Mouse (Mus musculus): ENCODE measurements around the gene Ppfia3. TPM values are rescaled to one million over a fixed set of nuclear protein-coding genes. Genes with fewer than 3 reads are reported as not detected.
A peak's percentile ranks its signal among the peaks of the same experiment; 100 is the strongest.
"Not testable (repeated sequence)": the region's sequence is repeated elsewhere in the genome, so short reads cannot be mapped to it uniquely, and the experiment has no call there.

Gene Ppfia3
- polyA plus RNA-seq, 1 experiment = 7.2 TPM

- H3K9ac ChIP-seq (ENCODE audit: low read depth, poor library complexity, severe bottlenecking) = peak overlapping the region; percentile 76
- no peaks in the 10 kb centered on the region for H3K27me3 ChIP-seq (ENCODE audit: control insufficient read depth, insufficient read depth, low read length, poor library complexity, severe bottlenecking)
- no peak overlapping the region for H3K27ac ChIP-seq (ENCODE audit: insufficient read depth, low read length)
- H3K36me3 ChIP-seq (ENCODE audit: control insufficient read depth, insufficient read depth, low read length, poor library complexity, severe bottlenecking) = no peaks in the 10 kb centered on the region
- TF ChIP-seq EP300 (IDR thresholded peaks at IDR 0.05; ENCODE audit: insufficient read depth, low read depth, low read length) (no peak), CTCF (IDR thresholded peaks at IDR 0.05; ENCODE audit: low read depth, low read length) (no peak), POLR2A (IDR thresholded peaks at IDR 0.05; ENCODE audit: insufficient read depth, low read length) (no peak)
- peak overlapping the region; percentile 66 for H3K4me3 ChIP-seq (ENCODE audit: low read depth, low read length)
- no peaks in the 10 kb centered on the region for H3K9me3 ChIP-seq (replicated peaks; ENCODE audit: control insufficient read depth, insufficient read depth, low read length, poor library complexity, severe bottlenecking)
- H3K4me1 ChIP-seq (ENCODE audit: control insufficient read depth, insufficient read depth, low read length) = no peaks in the 10 kb centered on the region
Measured at GRCm38 (mm10) chr7:45365742-45366651, 822 bp downstream of the Ppfia3 start.

GRCm38 (mm10) chr7:45363983-45364382 lies 2.8 kb downstream of the Ppfia3 start:
- Histone ChIP-seq H3K9me3 (replicated peaks; ENCODE audit: control insufficient read depth, insufficient read depth, low read length, poor library complexity, severe bottlenecking) (no peaks in the 10 kb centered on the region), H3K4me1 (ENCODE audit: control insufficient read depth, insufficient read depth, low read length) (no peaks in the 10 kb centered on the region), H3K27me3 (ENCODE audit: control insufficient read depth, insufficient read depth, low read length, poor library complexity, severe bottlenecking) (no peaks in the 10 kb centered on the region), H3K9ac (ENCODE audit: low read depth, poor library complexity, severe bottlenecking) (no peak overlapping the region), H3K4me3 (ENCODE audit: low read depth, low read length) (no peak overlapping the region), H3K36me3 (ENCODE audit: control insufficient read depth, insufficient read depth, low read length, poor library complexity, severe bottlenecking) (no peaks in the 10 kb centered on the region), H3K27ac (ENCODE audit: insufficient read depth, low read length) (no peak overlapping the region)
- TF ChIP-seq CTCF (IDR thresholded peaks at IDR 0.05; ENCODE audit: low read depth, low read length) (no peak), EP300 (IDR thresholded peaks at IDR 0.05; ENCODE audit: insufficient read depth, low read depth, low read length) (no peak), POLR2A (IDR thresholded peaks at IDR 0.05; ENCODE audit: insufficient read depth, low read length) (no peak)

DNA sequence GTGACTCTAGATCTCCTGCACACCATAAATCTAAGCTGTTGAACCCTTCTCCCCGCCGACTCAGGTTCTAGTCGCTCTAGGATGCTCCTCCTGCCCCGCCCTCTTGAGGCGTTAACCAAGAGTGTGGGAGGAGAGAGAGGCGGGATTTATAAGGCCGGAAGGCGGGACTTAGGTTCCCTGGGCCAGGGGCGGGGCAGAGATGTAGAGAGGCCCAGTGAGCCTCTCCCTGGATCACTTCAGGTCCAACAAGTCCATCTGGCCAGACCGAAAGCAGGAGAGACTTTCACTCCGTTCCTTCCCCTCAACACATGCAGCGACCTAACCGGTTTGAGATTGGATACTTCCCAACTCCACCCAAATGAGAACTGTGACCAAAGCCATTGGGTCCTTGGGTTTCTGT lies 4.0 kb downstream of the Ppfia3 start:
- Histone ChIP-seq H3K4me3 (ENCODE audit: low read depth, low read length) (peak overlapping the region; percentile 17; the same call in 1 of the 2 replicates), H3K9ac (ENCODE audit: low read depth, poor library complexity, severe bottlenecking) (no peak overlapping the region), H3K36me3 (ENCODE audit: control insufficient read depth, insufficient read depth, low read length, poor library complexity, severe bottlenecking) (no peaks in the 10 kb centered on the region), H3K27me3 (ENCODE audit: control insufficient read depth, insufficient read depth, low read length, poor library complexity, severe bottlenecking) (no peaks in the 10 kb centered on the region), H3K9me3 (replicated peaks; ENCODE audit: control insufficient read depth, insufficient read depth, low read length, poor library complexity, severe bottlenecking) (no peaks in the 10 kb centered on the region), H3K4me1 (ENCODE audit: control insufficient read depth, insufficient read depth, low read length) (no peaks in the 10 kb centered on the region), H3K27ac (ENCODE audit: insufficient read depth, low read length) (no peak overlapping the region)
- TF ChIP-seq CTCF (IDR thresholded peaks at IDR 0.05; ENCODE audit: low read depth, low read length) = no peak
- TF ChIP-seq EP300 (IDR thresholded peaks at IDR 0.05; ENCODE audit: insufficient read depth, low read depth, low read length) = no peak
- no peak for TF ChIP-seq POLR2A (IDR thresholded peaks at IDR 0.05; ENCODE audit: insufficient read depth, low read length)

DNA sequence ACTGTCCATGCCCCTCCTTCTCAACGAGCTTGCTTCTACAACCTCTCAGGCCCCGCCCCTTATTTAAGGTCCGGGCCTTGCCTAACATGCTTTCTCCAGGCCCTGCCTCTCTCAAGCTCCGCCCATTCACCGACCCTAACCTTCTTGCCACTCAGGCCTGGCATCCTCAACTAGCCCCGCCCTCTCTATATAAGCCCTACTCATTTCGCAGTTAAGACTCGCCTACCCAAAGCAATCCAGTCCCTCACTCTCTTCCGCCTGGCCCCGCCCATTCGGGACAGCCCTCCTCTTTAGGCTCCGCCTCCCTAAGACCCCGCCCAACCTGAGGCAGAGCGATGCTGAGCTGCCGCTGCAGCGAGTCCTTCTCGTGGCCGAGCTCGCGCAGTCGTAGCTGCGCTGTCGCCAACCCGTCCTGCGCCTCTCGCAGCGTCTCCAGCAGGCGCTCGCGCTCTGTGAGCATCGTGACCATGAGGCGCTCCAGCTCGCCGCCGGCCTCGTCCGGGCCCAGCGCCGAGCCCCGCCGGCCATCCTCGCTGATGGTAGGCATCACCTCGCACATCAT lies 5.5 kb downstream of the Ppfia3 start:
- Histone ChIP-seq H3K36me3 (ENCODE audit: control insufficient read depth, insufficient read depth, low read length, poor library complexity, severe bottlenecking) (no peaks in the 10 kb centered on the region), H3K4me1 (ENCODE audit: control insufficient read depth, insufficient read depth, low read length) (no peaks in the 10 kb centered on the region), H3K4me3 (ENCODE audit: low read depth, low read length) (peak overlapping the region; percentile 89), H3K9me3 (replicated peaks; ENCODE audit: control insufficient read depth, insufficient read depth, low read length, poor library complexity, severe bottlenecking) (no peaks in the 10 kb centered on the region), H3K9ac (ENCODE audit: low read depth, poor library complexity, severe bottlenecking) (peak overlapping the region; percentile 51), H3K27ac (ENCODE audit: insufficient read depth, low read length) (no peak overlapping the region), H3K27me3 (ENCODE audit: control insufficient read depth, insufficient read depth, low read length, poor library complexity, severe bottlenecking) (no peaks in the 10 kb centered on the region)
- TF ChIP-seq EP300 (IDR thresholded peaks at IDR 0.05; ENCODE audit: insufficient read depth, low read depth, low read length) (no peak), CTCF (IDR thresholded peaks at IDR 0.05; ENCODE audit: low read depth, low read length) (no peak), POLR2A (IDR thresholded peaks at IDR 0.05; ENCODE audit: insufficient read depth, low read length) (peak; percentile 95)

- no peak overlapping the region for H3K9ac ChIP-seq (ENCODE audit: low read depth, poor library complexity, severe bottlenecking)
- no peak overlapping the region for H3K27ac ChIP-seq (ENCODE audit: insufficient read depth, low read length)
- H3K4me1 ChIP-seq (ENCODE audit: control insufficient read depth, insufficient read depth, low read length) = no peaks in the 10 kb centered on the region
- TF ChIP-seq CTCF (IDR thresholded peaks at IDR 0.05; ENCODE audit: low read depth, low read length) = no peak
- no peak for TF ChIP-seq EP300 (IDR thresholded peaks at IDR 0.05; ENCODE audit: insufficient read depth, low read depth, low read length)
- TF ChIP-seq POLR2A (IDR thresholded peaks at IDR 0.05; ENCODE audit: insufficient read depth, low read length) = no peak
- H3K27me3 ChIP-seq (ENCODE audit: control insufficient read depth, insufficient read depth, low read length, poor library complexity, severe bottlenecking) = no peaks in the 10 kb centered on the region
- no peaks in the 10 kb centered on the region for H3K36me3 ChIP-seq (ENCODE audit: control insufficient read depth, insufficient read depth, low read length, poor library complexity, severe bottlenecking)
- H3K9me3 ChIP-seq (replicated peaks; ENCODE audit: control insufficient read depth, insufficient read depth, low read length, poor library complexity, severe bottlenecking) = no peaks in the 10 kb centered on the region
- peak overlapping the region; percentile 30 for H3K4me3 ChIP-seq (ENCODE audit: low read depth, low read length)
Measured at GRCm38 (mm10) chr7:45360404-45361125, 6.3 kb downstream of the Ppfia3 start.

DNA sequence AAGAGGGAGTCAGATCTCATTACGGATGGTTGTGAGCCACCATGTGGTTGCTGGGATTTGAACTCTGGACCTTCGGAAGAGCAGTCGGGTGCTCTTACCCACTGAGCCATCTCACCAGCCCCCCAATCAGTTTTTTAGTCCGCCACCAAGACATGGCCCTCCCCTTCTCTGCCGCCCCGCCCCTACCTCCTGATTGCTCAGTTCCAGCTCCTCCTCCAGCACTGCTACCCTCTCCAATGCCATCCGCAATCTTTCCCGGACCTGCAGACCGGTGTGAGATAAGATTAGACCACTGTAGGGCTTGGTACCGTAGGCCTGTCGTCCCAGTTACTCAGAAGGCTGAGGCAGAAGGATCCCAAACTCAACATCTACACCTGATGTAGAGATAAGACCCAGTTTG lies 7.7 kb downstream of the Ppfia3 start:
- not testable (repeated sequence) for H3K4me1 ChIP-seq (ENCODE audit: control insufficient read depth, insufficient read depth, low read length); H3K9me3 ChIP-seq (replicated peaks; ENCODE audit: control insufficient read depth, insufficient read depth, low read length, poor library complexity, severe bottlenecking); H3K36me3 ChIP-seq (ENCODE audit: control insufficient read depth, insufficient read depth, low read length, poor library complexity, severe bottlenecking); H3K27me3 ChIP-seq (ENCODE audit: control insufficient read depth, insufficient read depth, low read length, poor library complexity, severe bottlenecking); H3K9ac ChIP-seq (ENCODE audit: low read depth, poor library complexity, severe bottlenecking); H3K27ac ChIP-seq (ENCODE audit: insufficient read depth, low read length)
- H3K4me3 ChIP-seq (ENCODE audit: low read depth, low read length) = peak overlapping the region; percentile 19; the same call in 1 of the 2 replicates
